Mouse (Mus musculus): ENCODE data around the gene Treh. TPM values are rescaled to one million over a fixed set of nuclear protein-coding genes. Genes with fewer than 3 reads are reported as not detected.

Gene Treh
- total RNA-seq, 2 experiments from 2014 or later: not detected

DNA sequence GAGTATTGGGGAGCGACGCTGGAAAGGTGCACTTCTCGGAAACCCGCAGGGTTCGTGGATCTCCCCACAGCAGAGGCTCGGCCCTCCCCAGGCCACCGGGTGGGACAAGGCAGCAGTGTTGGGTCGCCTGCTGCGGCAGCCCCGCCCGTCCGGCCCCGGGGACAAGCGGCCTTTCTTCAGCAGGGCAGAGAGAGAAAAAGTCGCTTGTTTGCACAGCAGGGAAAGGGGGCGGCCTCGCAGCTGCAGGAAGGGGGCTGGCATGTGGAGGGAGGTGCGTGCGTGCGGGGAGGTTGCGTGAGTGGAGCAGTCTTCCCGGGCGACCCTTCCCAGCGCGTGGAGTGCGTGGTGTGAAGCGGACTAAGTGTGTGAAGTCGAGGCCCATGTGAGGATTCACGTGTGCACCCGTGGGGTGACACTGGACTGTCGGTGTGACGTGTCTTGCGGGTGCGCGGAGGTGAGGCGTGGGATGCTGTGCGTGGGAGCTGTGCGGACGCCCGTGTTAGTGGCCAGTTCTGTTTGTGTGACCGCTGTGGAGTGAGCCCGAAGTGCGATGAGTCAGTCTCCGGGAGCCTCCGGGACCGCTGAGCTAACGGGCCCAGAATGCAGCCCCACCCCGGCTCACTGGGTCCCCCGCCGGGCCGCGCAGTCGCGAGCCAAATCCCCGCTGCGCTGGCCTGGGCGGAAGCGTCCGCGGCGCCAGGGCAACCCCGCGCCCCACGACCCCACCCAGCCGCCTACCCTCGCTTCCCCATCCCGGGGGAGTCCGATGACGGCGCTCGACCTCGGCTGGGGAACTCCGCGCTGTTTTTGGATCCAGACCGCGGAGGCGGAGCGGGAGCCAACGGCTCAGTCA is 60.9 kb downstream of the Treh start:
- DNase-seq (ENCODE audit: low spot score in 2 of 2): peak in 1 of 2 experiments; percentile 68

DNA sequence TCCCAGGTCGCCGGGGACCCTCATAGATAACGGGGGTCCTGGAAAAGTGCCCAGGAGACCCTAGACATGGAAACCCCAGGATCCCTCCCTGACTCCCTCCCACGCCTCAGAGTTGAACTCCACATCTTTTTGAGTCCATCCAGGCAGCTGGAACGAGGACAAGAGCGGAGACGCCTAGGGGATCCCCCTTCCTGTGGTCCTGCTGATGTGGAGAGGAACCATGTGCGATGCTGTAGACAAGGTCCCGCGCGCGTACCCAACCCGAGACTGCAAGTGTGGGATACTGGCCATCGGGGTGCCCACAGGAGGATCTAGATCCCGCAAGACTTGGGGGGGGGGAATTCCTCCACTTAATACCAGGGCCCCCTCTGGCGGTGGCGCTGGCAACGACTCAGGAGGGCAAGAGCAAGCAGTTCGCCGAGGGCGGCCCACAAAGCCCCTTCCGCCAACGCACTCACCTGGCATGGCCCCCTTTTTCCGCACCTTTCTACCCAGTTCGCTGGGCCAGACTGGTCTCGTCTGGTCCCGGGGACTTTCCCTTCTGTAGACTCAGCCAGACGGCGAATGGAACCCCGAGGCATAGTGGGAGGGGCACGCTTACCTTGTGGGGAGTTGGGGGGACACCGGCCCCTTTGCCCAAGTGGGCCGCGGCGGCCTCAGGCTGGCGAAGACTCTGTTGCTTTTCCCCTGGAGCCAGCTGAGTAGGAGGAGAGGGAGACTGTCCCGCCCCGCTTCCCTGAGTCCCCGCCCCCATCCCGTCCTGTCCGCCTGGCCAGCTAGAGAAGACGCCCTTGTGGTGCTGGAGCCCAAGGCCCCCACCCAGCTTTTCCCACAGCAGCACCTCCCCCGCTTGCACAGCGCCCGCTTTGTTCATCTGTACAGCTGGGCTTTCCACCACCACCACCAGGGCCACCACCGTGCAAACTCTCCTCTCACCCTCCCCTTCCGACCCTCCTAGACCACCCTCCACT is 61.8 kb downstream of the Treh start, which contains the start of gene Phldb1:
Gene Phldb1 (minus strand): TSS at position 675 of the 971 bp plus-strand sequence.
- DNase-seq (ENCODE audit: low spot score in 2 of 2): peak in 1 of 2 experiments; percentile 70

DNA sequence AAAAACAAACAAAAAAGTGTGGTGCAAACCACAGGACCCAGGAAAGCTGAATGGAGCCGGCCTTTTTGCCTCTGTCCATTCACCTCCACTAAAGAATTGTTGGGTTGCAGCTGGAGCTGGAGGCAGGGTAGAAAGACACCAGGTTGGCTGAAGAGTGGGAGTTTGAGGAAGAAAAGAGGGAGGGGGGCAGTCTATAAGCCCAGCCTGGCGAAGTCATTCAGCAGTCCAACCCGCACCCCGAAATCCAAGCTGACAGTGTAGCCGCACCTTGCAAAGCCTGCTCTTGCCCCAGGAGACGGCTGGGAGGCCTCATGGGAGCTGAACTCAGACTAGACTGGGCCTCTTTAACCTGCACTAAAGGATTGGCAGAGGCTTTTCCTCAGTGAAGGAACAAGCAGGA is 62.9 kb downstream of the Treh start:
- DNase-seq (ENCODE audit: low spot score in 2 of 2): no peak

Other genes with a start within 250 kb of the Treh start
- not detected for gene Foxr1, start 232.1 kb upstream of the Treh start, total RNA-seq (2021)
- gene Upk2, start 218.3 kb upstream of the Treh start, total RNA-seq (2021): not detected
- gene Bcl9l, start 190.4 kb upstream of the Treh start, total RNA-seq (2021): 10 to 100 TPM; 91.2 to 97.7 TPM
- not detected for gene Cxcr5, start 111.4 kb upstream of the Treh start, total RNA-seq (2021)
- gene Ddx6, start 68.3 kb upstream of the Treh start, total RNA-seq (2021): 100 to 1,000 TPM; 112 to 113 TPM
- gene Phldb1, start 62.0 kb downstream of the Treh start, total RNA-seq (2021): 100 to 1,000 TPM in 1 of 2 experiments, 10 to 100 TPM in 1; 87.9 to 102 TPM
- 100 to 1,000 TPM; 112 to 118 TPM for gene Arcn1, start 94.6 kb downstream of the Treh start, total RNA-seq (2021)
- 10 to 100 TPM; 78.8 to 84.5 TPM for gene Ift46, start 94.7 kb downstream of the Treh start, total RNA-seq (2021)
- 10 to 100 TPM; 23.6 to 30.9 TPM for gene Tmem25, start 126.1 kb downstream of the Treh start, total RNA-seq (2021)
- under 1 TPM in 1 of 2 experiments, not detected in 1; 0.98 TPM for gene Ttc36, start 129.8 kb downstream of the Treh start, total RNA-seq (2021)
- 10 to 100 TPM; 50.5 to 54.6 TPM for gene Kmt2a, start 208.1 kb downstream of the Treh start, total RNA-seq (2021)
- gene Atp5l, start 247.5 kb downstream of the Treh start, total RNA-seq (2021): 100 to 1,000 TPM; 394 to 460 TPM

Measured in layer of hippocampus, postnatal 10 days (tissue).